Comparison of ENCODE assay signal across 8 mouse cellular contexts in genomic region chr3:68056373-68057275, GRCm38 (mm10). TPM values are rescaled to one million over a fixed set of nuclear protein-coding genes. Genes with fewer than 3 reads are reported as not detected.
DNase-seq lines count a peak whose midpoint lies in the region; ATAC-seq and TF ChIP-seq lines count a peak whose summit lies in the region.

No protein-coding gene starts in this region.

- peak overlapping the region; percentile 49 for H3K4me2 ChIP-seq in lung, embryonic 15.5 days

- H3K9ac ChIP-seq in lung, embryonic 15.5 days = no peak overlapping the region

- no peak for ATAC-seq in lung, embryonic 15.5 days (ENCODE audit: borderline replicate concordance, extremely low read depth, low FRiP score, low TSS enrichment)

- H3K4me1 ChIP-seq in brown adipose tissue, adult 24 weeks (ENCODE audit: control insufficient read depth, insufficient read depth, insufficient read length, low read length) = no peaks in the 10 kb centered on the region
- peaks cover 12% of the 10 kb centered on the region for H3K4me1 ChIP-seq in forebrain, embryonic 10.5 days
- no peaks in the 10 kb centered on the region for H3K4me1 ChIP-seq in lung, embryonic 15.5 days
- H3K4me1 ChIP-seq in thymus, adult 2 months (replicated peaks; ENCODE audit: control insufficient read depth, insufficient read depth, low read length) = no peaks in the 10 kb centered on the region

- TF ChIP-seq POLR2A in thymus, adult 2 months (IDR thresholded peaks at IDR 0.05; ENCODE audit: control insufficient read depth, extremely low read depth, insufficient read depth, low read length, poor library complexity) = no peak

- H3K27ac ChIP-seq in brown adipose tissue, adult 24 weeks (replicated peaks; ENCODE audit: low read depth, low read length) = 0 out of 2 replicates have a peak overlapping the region, but pooled peaks have one; percentile 3
- H3K27ac ChIP-seq in forebrain, embryonic 10.5 days = no peak overlapping the region
- no peak overlapping the region for H3K27ac ChIP-seq in lung, embryonic 15.5 days
- H3K27ac ChIP-seq in thymus, adult 2 months (ENCODE audit: control insufficient read depth, insufficient read depth, low read length) = no peak overlapping the region

- intact Hi-C loops in heart, postnatal 36 days (cut with DNase I) = loop anchor here (1.0 to 10.0 kb wide), 4 partner anchors 408 to 654 kb away; no protein-coding TSS in a partner anchor

- peak; percentile 58 for DNase-seq in ES-CJ7 (ENCODE audit: low read depth, low spot score)
- DNase-seq in forebrain, embryonic 10.5 days (ENCODE audit: extremely low spot score, low spot score) = peak; percentile 56
- DNase-seq in heart, postnatal 36 days = peak; percentile 75 to 86
- peak; percentile 77 for DNase-seq in layer of hippocampus, adult 11-12 months (ENCODE audit: low spot score)
- peak; percentile 7 for DNase-seq in ovary, adult 18-20 months (ENCODE audit: low spot score)
- peak; percentile 42 for DNase-seq in thymus, adult 2 months

- peaks cover 9% of the 10 kb centered on the region for H3K27me3 ChIP-seq in forebrain, embryonic 10.5 days (ENCODE audit: poor library complexity, severe bottlenecking)
- H3K27me3 ChIP-seq in lung, embryonic 15.5 days = no peaks in the 10 kb centered on the region
- no peaks in the 10 kb centered on the region for H3K27me3 ChIP-seq in thymus, adult 2 months (ENCODE audit: control insufficient read depth, insufficient read depth, low read length)

- no peaks in the 10 kb centered on the region for H3K36me3 ChIP-seq in forebrain, embryonic 10.5 days (replicated peaks)
- H3K36me3 ChIP-seq in lung, embryonic 15.5 days = no peaks in the 10 kb centered on the region
- no peaks in the 10 kb centered on the region for H3K36me3 ChIP-seq in thymus, adult 2 months (ENCODE audit: control insufficient read depth, insufficient read depth, low read length)

- TF ChIP-seq CTCF in thymus, adult 2 months (IDR thresholded peaks at IDR 0.05; ENCODE audit: borderline replicate concordance, control insufficient read depth, extremely low read depth, insufficient read depth, low read length, poor library complexity) = no peak

- H3K9me3 ChIP-seq in forebrain, embryonic 10.5 days = no peaks in the 10 kb centered on the region
- H3K9me3 ChIP-seq in lung, embryonic 15.5 days = no peaks in the 10 kb centered on the region

- H3K4me3 ChIP-seq in brown adipose tissue, adult 24 weeks (ENCODE audit: insufficient read depth, low read depth, low read length) = peak overlapping the region; percentile 60
- H3K4me3 ChIP-seq in forebrain, embryonic 10.5 days = peak overlapping the region; percentile 35
- H3K4me3 ChIP-seq in lung, embryonic 15.5 days = peak overlapping the region; percentile 45
- H3K4me3 ChIP-seq in thymus, adult 2 months (ENCODE audit: control insufficient read depth, insufficient read depth, low read length) = peak overlapping the region; percentile 49

- WGBS in forebrain, embryonic 10.5 days = 56% methylated on average over 23 of the region's 23 CpGs
- WGBS in lung, embryonic 15.5 days = 38% methylated on average over 23 of the region's 23 CpGs
- 52% methylated on average over 23 of the region's 23 CpGs for WGBS in thymus, adult 2 months

RNA-seq across cellular contexts. Expression of gene Schip1, which starts 8.0 kb away (rescaled TPM):
- polyA plus RNA-seq in brown adipose tissue, adult 24 weeks (2012; ENCODE audit: insufficient read depth, insufficient read length, missing spikeins) = 6.5 and 10.5 TPM in 2 replicates
- 42.1 and 48.0 TPM in 2 replicates for polyA plus RNA-seq in forebrain, embryonic 10.5 days (2016; fragmentation: Nextera tagmentation; extraction: Ambion mirVana)
- total RNA-seq in heart, postnatal 36 days (2021) = 100 to 1,000 TPM; 178 to 194 TPM
- polyA plus RNA-seq in lung, embryonic 15.5 days (2015; fragmentation: Nextera tagmentation; extraction: Ambion mirVana) = 36.6 and 38.9 TPM in 2 replicates
- 2.5 and 3.2 TPM in 2 replicates for polyA plus RNA-seq in thymus, adult 2 months (2012; rRNA removed)

Comparison
In these comparisons a context has a peak if more than half of its experiments do, and no peak if none do; other contexts are left out.
1. DNase-seq: peak in every context shown above with its lines; median percentile 80 in heart, postnatal 36 days; 77 in layer of hippocampus, adult 11-12 months; 58 in ES-CJ7; 56 in forebrain, embryonic 10.5 days; 42 in thymus, adult 2 months; 7 in ovary, adult 18-20 months.